Comparison of ENCODE assay signal across 8 mouse cellular contexts in the genomic region with DNA sequence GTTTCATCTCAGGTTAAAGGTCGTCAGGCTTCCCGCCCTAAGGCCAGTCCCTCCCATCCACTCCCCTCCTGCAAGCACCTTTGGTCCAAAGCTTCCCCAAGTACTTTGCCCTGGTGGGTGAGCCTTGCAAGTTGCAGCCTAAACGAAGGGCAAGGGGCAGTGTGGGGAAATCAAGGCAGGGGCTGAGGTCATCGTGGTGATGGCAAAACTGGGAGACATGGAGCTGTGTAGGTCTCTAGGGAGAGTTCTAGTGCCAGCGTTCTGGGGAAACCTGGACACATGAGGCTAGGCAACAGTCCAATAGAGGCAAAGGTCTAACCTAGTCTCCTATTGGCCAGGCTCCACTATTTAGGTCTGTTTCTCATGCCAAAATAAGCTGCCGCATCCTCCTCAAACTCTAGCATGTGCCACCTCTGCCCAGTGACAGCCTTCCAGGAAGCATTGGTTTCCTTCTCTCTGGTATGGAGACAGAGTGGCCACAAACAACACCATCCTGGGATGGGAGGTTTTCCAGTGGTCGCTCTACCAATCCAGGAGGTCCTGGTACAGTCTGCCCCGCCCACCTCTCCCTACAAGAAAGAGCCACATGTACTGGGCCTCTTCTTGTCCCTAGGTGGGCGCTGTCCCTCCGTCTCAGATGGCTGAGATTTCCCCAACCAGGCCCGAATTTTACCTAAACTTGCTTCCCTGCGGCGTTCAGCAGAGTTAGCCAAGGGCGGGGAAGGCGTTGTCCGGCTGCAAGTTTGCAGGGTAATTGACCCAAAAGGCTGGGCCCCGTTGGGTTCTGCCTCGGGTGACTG. TPM values are rescaled to one million over a fixed set of nuclear protein-coding genes. Genes with fewer than 3 reads are reported as not detected.
A peak's percentile ranks its signal among the peaks of the same experiment; 100 is the strongest.
DNase-seq lines count a peak whose midpoint lies in the region; ATAC-seq and TF ChIP-seq lines count a peak whose summit lies in the region.

No protein-coding gene starts in this region.

- ATAC-seq in hindbrain, embryonic 14.5 days (ENCODE audit: low FRiP score), result peak; percentile 63
- ATAC-seq in liver, embryonic 13.5 days (ENCODE audit: low read depth), result no peak
- peak; percentile 62 for ATAC-seq in neural tube, embryonic 13.5 days (ENCODE audit: low read depth)

- 0 out of 2 replicates have a peak, but pooled peaks cover 2% of the 10 kb centered on the region for H3K4me1 ChIP-seq in cortical plate, adult 2 months (ENCODE audit: control insufficient read depth, insufficient read depth, low read length)
- peaks cover 15% of the 10 kb centered on the region for H3K4me1 ChIP-seq in hindbrain, embryonic 14.5 days (replicated peaks; ENCODE audit: control insufficient read depth, insufficient read depth, low read length)
- H3K4me1 ChIP-seq in liver, embryonic 13.5 days (replicated peaks), result peaks cover 23% of the 10 kb centered on the region
- H3K4me1 ChIP-seq in neural tube, embryonic 13.5 days (replicated peaks), result peaks cover 19% of the 10 kb centered on the region

- peak overlapping the region; percentile 96 for H3K4me3 ChIP-seq in cortical plate, adult 2 months (ENCODE audit: insufficient read depth, low read length)
- peak overlapping the region; percentile 92 for H3K4me3 ChIP-seq in hindbrain, embryonic 14.5 days (replicated peaks; ENCODE audit: low read length)
- peak overlapping the region; percentile 74 for H3K4me3 ChIP-seq in liver, embryonic 13.5 days (replicated peaks)
- H3K4me3 ChIP-seq in neural tube, embryonic 13.5 days, result peak overlapping the region; percentile 76

- no peak overlapping the region for H3K27ac ChIP-seq in cortical plate, adult 2 months (ENCODE audit: insufficient read depth, low read length)
- H3K27ac ChIP-seq in hindbrain, embryonic 14.5 days, result no peak overlapping the region
- H3K27ac ChIP-seq in liver, embryonic 13.5 days, result no peak overlapping the region
- H3K27ac ChIP-seq in neural tube, embryonic 13.5 days (replicated peaks), result no peak overlapping the region

- H3K4me2 ChIP-seq in hindbrain, embryonic 14.5 days (replicated peaks), result peak overlapping the region; percentile 88
- peak overlapping the region; percentile 98 for H3K4me2 ChIP-seq in liver, embryonic 13.5 days
- peak overlapping the region; percentile 98 for H3K4me2 ChIP-seq in neural tube, embryonic 13.5 days

- peaks cover 29% of the 10 kb centered on the region for H3K36me3 ChIP-seq in hindbrain, embryonic 14.5 days (replicated peaks; ENCODE audit: control insufficient read depth, insufficient read depth)
- no peaks in the 10 kb centered on the region for H3K36me3 ChIP-seq in liver, embryonic 13.5 days
- H3K36me3 ChIP-seq in neural tube, embryonic 13.5 days, result peaks cover 27% of the 10 kb centered on the region

- 0 out of 2 replicates have a peak, but pooled peaks cover 5% of the 10 kb centered on the region for H3K9me3 ChIP-seq in hindbrain, embryonic 14.5 days (ENCODE audit: control insufficient read depth, low read length)
- no peaks in the 10 kb centered on the region; the same call in 1 of the 2 replicates for H3K9me3 ChIP-seq in liver, embryonic 13.5 days (replicated peaks)
- H3K9me3 ChIP-seq in neural tube, embryonic 13.5 days, result peaks cover 7% of the 10 kb centered on the region

- TF ChIP-seq POLR2A in cortical plate, adult 2 months (IDR thresholded peaks at IDR 0.05; ENCODE audit: extremely low read depth, insufficient read depth, low read length), result no peak

- no peak for TF ChIP-seq CTCF in cortical plate, adult 2 months (IDR thresholded peaks at IDR 0.05; ENCODE audit: extremely low read depth, insufficient read depth, low read length)

- DNase-seq in right cerebral cortex, postnatal 4 days, result peak; percentile 49
- DNase-seq in right cerebral cortex, postnatal 36 days (ENCODE audit: low spot score in 2 of 2), result no peak
- peak; percentile 48 for DNase-seq in hindbrain, embryonic 14.5 days (ENCODE audit: low spot score)
- no peak for DNase-seq in liver, embryonic 13.5 days
- DNase-seq in layer of hippocampus, postnatal 10 days (ENCODE audit: low spot score in 2 of 2), result no peak
- no peak for DNase-seq in urinary bladder, postnatal 4 days (ENCODE audit: low spot score in 2 of 2)

- 22% methylated on average over 18 of the region's 18 CpGs for WGBS in hindbrain, embryonic 14.5 days
- WGBS in liver, embryonic 13.5 days (ENCODE audit: insufficient replicate concordance), result 23% methylated on average over 18 of the region's 18 CpGs
- WGBS in neural tube, embryonic 13.5 days, result 25% methylated on average over 18 of the region's 18 CpGs

- H3K27me3 ChIP-seq in hindbrain, embryonic 14.5 days (ENCODE audit: control insufficient read depth, insufficient read depth, low read length), result no peaks in the 10 kb centered on the region
- H3K27me3 ChIP-seq in liver, embryonic 13.5 days, result no peaks in the 10 kb centered on the region
- no peaks in the 10 kb centered on the region for H3K27me3 ChIP-seq in neural tube, embryonic 13.5 days

- peak overlapping the region; percentile 90 for H3K9ac ChIP-seq in hindbrain, embryonic 14.5 days
- peak overlapping the region; percentile 75 for H3K9ac ChIP-seq in liver, embryonic 13.5 days
- H3K9ac ChIP-seq in neural tube, embryonic 13.5 days, result peak overlapping the region; percentile 86

RNA-seq across cellular contexts. Expression of gene Tmem120a, which starts 1.1 kb away (rescaled TPM):
- polyA plus RNA-seq in cortical plate, adult 2 months (2012; rRNA removed), result 14.4 and 15.4 TPM in 2 replicates
- polyA plus RNA-seq in hindbrain, embryonic 14.5 days (2014; fragmentation: Nextera tagmentation; extraction: Ambion mirVana), result 89.0 and 90.2 TPM in 2 replicates
- 17.3 and 17.8 TPM in 2 replicates for polyA plus RNA-seq in liver, embryonic 13.5 days (2015; fragmentation: Nextera tagmentation; extraction: Ambion mirVana)
- polyA plus RNA-seq in neural tube, embryonic 13.5 days (2015; fragmentation: Nextera tagmentation; extraction: Ambion mirVana), result 80.3 and 84.5 TPM in 2 replicates
- 10 to 100 TPM; 20.9 to 21.9 TPM for total RNA-seq in layer of hippocampus, postnatal 10 days (2021)

RNA-seq across cellular contexts. Expression of gene Styxl1, which starts 35.0 kb away (rescaled TPM):
- 0.13 TPM in 2 replicates for polyA plus RNA-seq in cortical plate, adult 2 months (2012; rRNA removed)
- polyA plus RNA-seq in hindbrain, embryonic 14.5 days (2014; fragmentation: Nextera tagmentation; extraction: Ambion mirVana), result 0.25 and 0.30 TPM in 2 replicates
- polyA plus RNA-seq in liver, embryonic 13.5 days (2015; fragmentation: Nextera tagmentation; extraction: Ambion mirVana), result not detected in 2 replicates
- 0.68 TPM in 1 of 2 replicates, not detected in the other for polyA plus RNA-seq in neural tube, embryonic 13.5 days (2015; fragmentation: Nextera tagmentation; extraction: Ambion mirVana)
- total RNA-seq in layer of hippocampus, postnatal 10 days (2021), result under 1 TPM; 0.55 to 0.87 TPM

RNA-seq across cellular contexts. Expression of gene Mdh2, which starts 35.1 kb away (rescaled TPM):
- polyA plus RNA-seq in cortical plate, adult 2 months (2012; rRNA removed), result 486 and 499 TPM in 2 replicates
- 599 and 617 TPM in 2 replicates for polyA plus RNA-seq in hindbrain, embryonic 14.5 days (2014; fragmentation: Nextera tagmentation; extraction: Ambion mirVana)
- 416 and 419 TPM in 2 replicates for polyA plus RNA-seq in liver, embryonic 13.5 days (2015; fragmentation: Nextera tagmentation; extraction: Ambion mirVana)
- polyA plus RNA-seq in neural tube, embryonic 13.5 days (2015; fragmentation: Nextera tagmentation; extraction: Ambion mirVana), result 607 and 633 TPM in 2 replicates
- 100 to 1,000 TPM; 469 to 476 TPM for total RNA-seq in layer of hippocampus, postnatal 10 days (2021)

Comparison
In these comparisons a context has a peak if more than half of its experiments do, and no peak if none do; other contexts are left out.
1. DNase-seq: peak in right cerebral cortex, postnatal 4 days (single experiment) and hindbrain, embryonic 14.5 days (single experiment); none in right cerebral cortex, postnatal 36 days (0 of 2), liver, embryonic 13.5 days (single experiment), layer of hippocampus, postnatal 10 days (0 of 2) and urinary bladder, postnatal 4 days (0 of 2).
2. Peak in every context shown above with its lines, with median percentiles within 50 percentile points of each other: H3K4me3 ChIP-seq, H3K4me2 ChIP-seq and H3K9ac ChIP-seq.